Mouse (Mus musculus) forebrain, postnatal 0 days (tissue): ENCODE measurements around the gene Cnn3. TPM values are rescaled to one million over a fixed set of nuclear protein-coding genes. Genes with fewer than 3 reads are reported as not detected.

Experiments used
- ATAC-seq: fragments of 200-750 bp; cut with Nextera tagmentation; 2 replicates; pipeline ENCODE4 v1.8.0; 2017; ENCODE audit warnings: mild to moderate bottlenecking, moderate library complexity
- DNase-seq: peaks from one replicate; pipeline ENCODE4 v3.0.0-alpha.2; 2015
- H3K27ac ChIP-seq: fragments of 300-500 bp; sonication (generic); 2 replicates; pipeline ENCODE4 v1.5.1; 2014; ENCODE audit warnings: low read depth, mild to moderate bottlenecking, antibody characterized with exemption, low read length, moderate library complexity, mixed read lengths
- H3K27me3 ChIP-seq: fragments of 300-500 bp; sonication (generic); 2 replicates; pipeline ENCODE4 v1.6.1; 2014; ENCODE audit warnings: mild to moderate bottlenecking, low read length, mixed read lengths; ENCODE audit not compliant: insufficient read depth
- H3K36me3 ChIP-seq: fragments of 300-500 bp; sonication (generic); 2 replicates; pipeline ENCODE4 v1.6.1; 2014; ENCODE audit warnings: mild to moderate bottlenecking, moderate library complexity; ENCODE audit not compliant: insufficient read depth
- H3K4me1 ChIP-seq: fragments of 300-500 bp; sonication (generic); 2 replicates; pipeline ENCODE4 v1.6.1; 2014; ENCODE audit warnings: antibody characterized with exemption; ENCODE audit not compliant: insufficient read depth
- H3K4me2 ChIP-seq: fragments of 300-500 bp; sonication (generic); 2 replicates; pipeline ENCODE4 v1.6.1; 2014; ENCODE audit warnings: low read depth, mild to moderate bottlenecking, moderate library complexity
- H3K4me3 ChIP-seq: fragments of 300-500 bp; sonication (generic); 2 replicates; pipeline ENCODE4 v1.5.1; 2014; ENCODE audit warnings: low read depth, low read length, mixed read lengths
- H3K9ac ChIP-seq: fragments of 300-500 bp; sonication (generic); 2 replicates; pipeline ENCODE4 v1.6.1; 2014; ENCODE audit warnings: mild to moderate bottlenecking
- H3K9me3 ChIP-seq: fragments of 300-500 bp; sonication (generic); 2 replicates; pipeline ENCODE4 v1.6.1; 2016; ENCODE audit warnings: low read length
- CTCF ChIP-seq: sonication (generic); IDR thresholded peaks from 2 replicates; pipeline ENCODE4 v1.5.1; 2016; ENCODE audit warnings: antibody characterized with exemption, control low read depth, low read depth
- WGBS: fragments of 180-500 bp; shearing (Covaris S2); extraction: QIAGEN DNeasy Blood & Tissue Kit; methylation state at CpG from one replicate; pipeline ENCODE4 v1.1.7; 2014; 5-methylcytosine and 5-hydroxymethylcytosine counted together
- polyA plus RNA-seq: library from polyadenylated mRNA; unstranded; fragments of >200 nt; fragmentation: Nextera tagmentation; extraction: Ambion mirVana; gene quantifications from 2 replicates; pipeline ENCODE4 v1.2.1, GENCODE M21; 2015
- total RNA-seq: library from RNA; depleted of rRNA; stranded (reverse); fragments of >200 nt; gene quantifications from 2 replicates; pipeline ENCODE4 v1.2.3, GENCODE M21; 2014; rRNA removed

Cnn3 gene
- total and polyA plus RNA-seq, 2 experiments from 2014 or later: 150 to 307 TPM

DNA sequence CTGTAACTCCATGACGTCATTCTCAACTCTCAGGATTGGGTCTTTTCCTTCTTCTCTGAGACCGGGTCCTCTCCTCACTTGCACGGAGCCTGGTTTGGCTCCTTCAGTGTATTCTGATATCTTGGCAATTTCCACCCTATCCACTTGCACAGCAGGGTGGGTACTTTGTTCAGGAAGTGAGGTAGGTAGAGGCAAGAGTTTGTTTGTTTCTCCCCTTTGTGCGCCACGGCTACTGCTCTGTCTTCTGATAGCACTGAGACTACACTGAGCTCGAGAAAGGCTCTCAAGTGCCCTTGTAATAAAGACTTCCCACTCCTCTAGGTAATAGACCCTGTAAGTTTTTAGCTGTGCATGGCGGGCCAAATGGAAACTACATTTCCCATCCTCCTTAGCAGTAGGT lies 80.5 kb downstream of the Cnn3 start:
- no peaks in the 10 kb centered on the region for H3K27me3 ChIP-seq
- no peak for TF ChIP-seq CTCF

GRCm38 (mm10) chr3:121507678-121508077 lies 81.4 kb downstream of the Cnn3 start:
- DNase-seq (no peak), ATAC-seq (no peak)
- no peak for TF ChIP-seq CTCF
- Histone ChIP-seq H3K27me3 (no peaks in the 10 kb centered on the region), H3K4me1 (no peaks in the 10 kb centered on the region), H3K4me3 (no peak overlapping the region), H3K4me2 (no peak overlapping the region), H3K9ac (no peak overlapping the region), H3K9me3 (no peaks in the 10 kb centered on the region), H3K36me3 (no peaks in the 10 kb centered on the region), H3K27ac (no peak overlapping the region)
- 95% methylated on average over 14 of the region's 14 CpGs for WGBS

More for the DNA sequence above, 80.5 kb downstream of the Cnn3 start:
- Histone ChIP-seq H3K36me3 (no peaks in the 10 kb centered on the region), H3K4me1 (no peaks in the 10 kb centered on the region), H3K4me3 (no peak overlapping the region), H3K9ac (no peak overlapping the region), H3K27ac (no peak overlapping the region), H3K4me2 (no peak overlapping the region), H3K9me3 (no peaks in the 10 kb centered on the region)
- ATAC-seq (no peak), DNase-seq (no peak)
- WGBS: 91% methylated on average over 7 of the region's 7 CpGs

Other genes starting within 250 kb of the Cnn3 start
- 14.2 and 15.5 TPM in 2 replicates for gene Tmem56, start 143.4 kb upstream of the Cnn3 start, total RNA-seq
- 2.7 and 3.9 TPM in 2 replicates for gene Tmem56, start 143.4 kb upstream of the Cnn3 start, polyA plus RNA-seq
- gene Alg14, start 134.7 kb upstream of the Cnn3 start, total RNA-seq: 20.8 and 28.2 TPM in 2 replicates
- gene Alg14, start 134.7 kb upstream of the Cnn3 start, polyA plus RNA-seq: 29.6 and 31.6 TPM in 2 replicates
- 0.48 and 1.4 TPM in 2 replicates for gene Slc44a3, start 105.9 kb downstream of the Cnn3 start, total RNA-seq
- 0.40 and 0.52 TPM in 2 replicates for gene Slc44a3, start 105.9 kb downstream of the Cnn3 start, polyA plus RNA-seq
- not detected in 2 replicates for gene 4930432M17Rik, start 244.3 kb downstream of the Cnn3 start, total RNA-seq
- not detected in 2 replicates for gene 4930432M17Rik, start 244.3 kb downstream of the Cnn3 start, polyA plus RNA-seq